8 mouse cellular contexts compared by ENCODE assay signal in genomic region chr4:41754797-41755337, GRCm38 (mm10). TPM values are rescaled to one million over a fixed set of nuclear protein-coding genes. Genes with fewer than 3 reads are reported as not detected.
DNase-seq lines count a peak whose midpoint lies in the region; ATAC-seq and TF ChIP-seq lines count a peak whose summit lies in the region.

Galt (plus strand) TSS chr4:41755228.

- H3K27me3 ChIP-seq in forebrain, embryonic 15.5 days, result no peaks in the 10 kb centered on the region
- 0 out of 2 replicates have a peak, but pooled peaks cover 5% of the 10 kb centered on the region for H3K27me3 ChIP-seq in hindbrain, embryonic 13.5 days
- H3K27me3 ChIP-seq in liver, embryonic 12.5 days (replicated peaks), result no peaks in the 10 kb centered on the region; the same call in none of the 2 replicates
- no peaks in the 10 kb centered on the region for H3K27me3 ChIP-seq in stomach, embryonic 16.5 days (ENCODE audit: control insufficient read depth, insufficient read depth, low read length)

- no peaks in the 10 kb centered on the region for H3K9me3 ChIP-seq in forebrain, embryonic 15.5 days
- H3K9me3 ChIP-seq in hindbrain, embryonic 13.5 days, result no peaks in the 10 kb centered on the region
- H3K9me3 ChIP-seq in liver, embryonic 12.5 days (replicated peaks), result no peaks in the 10 kb centered on the region
- no peaks in the 10 kb centered on the region for H3K9me3 ChIP-seq in stomach, embryonic 16.5 days (replicated peaks; ENCODE audit: control insufficient read depth, low read length)

- no peak for TF ChIP-seq CTCF in lung, adult 2 months (IDR thresholded peaks at IDR 0.05; ENCODE audit: insufficient read depth, low read length)

- no peak for DNase-seq in lung, adult 2 months
- DNase-seq in lung, adult 18-20 months, result no peak
- no peak for DNase-seq in adrenal gland, postnatal 10 days
- no peak for DNase-seq in retina, embryonic 14.5 days (ENCODE audit: low spot score)

- TF ChIP-seq POLR2A in lung, adult 2 months (IDR thresholded peaks at IDR 0.05; ENCODE audit: borderline replicate concordance, extremely low read depth, low read depth, low read length), result no peak

- H3K9ac ChIP-seq in forebrain, embryonic 15.5 days (replicated peaks), result peak within 1 kb of the TSS; percentile 74
- H3K9ac ChIP-seq in hindbrain, embryonic 13.5 days, result peak within 1 kb of the TSS; percentile 85
- H3K9ac ChIP-seq in liver, embryonic 12.5 days, result peak within 1 kb of the TSS; percentile 80
- peak within 1 kb of the TSS; percentile 80 for H3K9ac ChIP-seq in stomach, embryonic 16.5 days (ENCODE audit: low read length)

- no peaks in the 10 kb centered on the region for H3K36me3 ChIP-seq in forebrain, embryonic 15.5 days
- H3K36me3 ChIP-seq in hindbrain, embryonic 13.5 days, result peaks cover 7% of the 10 kb centered on the region
- H3K36me3 ChIP-seq in liver, embryonic 12.5 days, result peaks cover 23% of the 10 kb centered on the region
- no peaks in the 10 kb centered on the region for H3K36me3 ChIP-seq in stomach, embryonic 16.5 days (ENCODE audit: control insufficient read depth, insufficient read depth, low read length)

- 14% methylated on average over 14 of the region's 14 CpGs for WGBS in lung, adult 2 months
- 14% methylated on average over 14 of the region's 14 CpGs for WGBS in forebrain, embryonic 15.5 days
- 14% methylated on average over 14 of the region's 14 CpGs for WGBS in hindbrain, embryonic 13.5 days
- WGBS in liver, embryonic 12.5 days (ENCODE audit: insufficient replicate concordance), result 15% methylated on average over 14 of the region's 14 CpGs
- WGBS in stomach, embryonic 16.5 days, result 16% methylated on average over 14 of the region's 14 CpGs

- peak; percentile 65 for ATAC-seq in forebrain, embryonic 15.5 days (replicated peaks)
- peak; percentile 69 for ATAC-seq in hindbrain, embryonic 13.5 days (ENCODE audit: low FRiP score)
- ATAC-seq in liver, embryonic 12.5 days, result peak; percentile 73
- peak; percentile 59; the same call in 1 of the 2 replicates for ATAC-seq in stomach, embryonic 16.5 days (ENCODE audit: insufficient read depth, low FRiP score)

- H3K27ac ChIP-seq in forebrain, embryonic 15.5 days (replicated peaks), result peak within 1 kb of the TSS; percentile 66
- peak within 1 kb of the TSS; percentile 87 for H3K27ac ChIP-seq in hindbrain, embryonic 13.5 days
- peak within 1 kb of the TSS; percentile 87 for H3K27ac ChIP-seq in liver, embryonic 12.5 days
- H3K27ac ChIP-seq in stomach, embryonic 16.5 days (ENCODE audit: low read length), result peak within 1 kb of the TSS; percentile 90

- H3K4me2 ChIP-seq in forebrain, embryonic 15.5 days (replicated peaks), result peak within 1 kb of the TSS; percentile 93
- peak within 1 kb of the TSS; percentile 97 for H3K4me2 ChIP-seq in hindbrain, embryonic 13.5 days
- peak within 1 kb of the TSS; percentile 90 for H3K4me2 ChIP-seq in liver, embryonic 12.5 days
- peak within 1 kb of the TSS; percentile 77 for H3K4me2 ChIP-seq in stomach, embryonic 16.5 days (ENCODE audit: low read depth, low read length)

- H3K4me3 ChIP-seq in lung, adult 2 months (replicated peaks; ENCODE audit: extremely low read depth, low read depth, low read length), result peak within 1 kb of the TSS; percentile 91
- peak within 1 kb of the TSS; percentile 75 for H3K4me3 ChIP-seq in forebrain, embryonic 15.5 days
- H3K4me3 ChIP-seq in hindbrain, embryonic 13.5 days, result peak within 1 kb of the TSS; percentile 72
- peak within 1 kb of the TSS; percentile 72 for H3K4me3 ChIP-seq in liver, embryonic 12.5 days
- peak within 1 kb of the TSS; percentile 74 for H3K4me3 ChIP-seq in stomach, embryonic 16.5 days (replicated peaks; ENCODE audit: low read length)

- peaks cover 4% of the 10 kb centered on the region; the same call in 1 of the 2 replicates for H3K4me1 ChIP-seq in lung, adult 2 months (ENCODE audit: control insufficient read depth, insufficient read depth, low read length)
- H3K4me1 ChIP-seq in forebrain, embryonic 15.5 days, result peaks cover 12% of the 10 kb centered on the region
- peaks cover 17% of the 10 kb centered on the region for H3K4me1 ChIP-seq in hindbrain, embryonic 13.5 days (replicated peaks)
- peaks cover 22% of the 10 kb centered on the region for H3K4me1 ChIP-seq in liver, embryonic 12.5 days
- peaks cover 14% of the 10 kb centered on the region for H3K4me1 ChIP-seq in stomach, embryonic 16.5 days (ENCODE audit: control insufficient read depth, insufficient read depth, low read length)

RNA-seq across cellular contexts. Expression of gene Galt, which starts in this region (rescaled TPM):
- polyA plus RNA-seq in lung, adult 2 months (2012; rRNA removed), result 95.1 and 103 TPM in 2 replicates
- total RNA-seq in adrenal gland, postnatal 10 days (2021), result 10 to 100 TPM; 42.3 to 49.2 TPM
- 22.7 and 23.5 TPM in 2 replicates for polyA plus RNA-seq in forebrain, embryonic 15.5 days (2015; fragmentation: Nextera tagmentation; extraction: Ambion mirVana)
- 36.6 and 42.8 TPM in 2 replicates for polyA plus RNA-seq in hindbrain, embryonic 13.5 days (2015; fragmentation: Nextera tagmentation; extraction: Ambion mirVana)
- polyA plus RNA-seq in liver, embryonic 12.5 days (2016; fragmentation: Nextera tagmentation; extraction: Ambion mirVana), result 25.2 and 25.7 TPM in 2 replicates
- polyA plus RNA-seq in stomach, embryonic 16.5 days (2015; fragmentation: Nextera tagmentation; extraction: Ambion mirVana), result 43.8 and 44.7 TPM in 2 replicates
